Mouse (Mus musculus) skeletal muscle tissue, adult 2 months (tissue): ENCODE data around the gene Gas7.

Source experiments
- DNase-seq: peaks from one replicate; pipeline ENCODE4 v3.0.0-alpha.2; 2012; ENCODE audit warnings: low read depth, low spot score

Gas7 gene

DNA sequence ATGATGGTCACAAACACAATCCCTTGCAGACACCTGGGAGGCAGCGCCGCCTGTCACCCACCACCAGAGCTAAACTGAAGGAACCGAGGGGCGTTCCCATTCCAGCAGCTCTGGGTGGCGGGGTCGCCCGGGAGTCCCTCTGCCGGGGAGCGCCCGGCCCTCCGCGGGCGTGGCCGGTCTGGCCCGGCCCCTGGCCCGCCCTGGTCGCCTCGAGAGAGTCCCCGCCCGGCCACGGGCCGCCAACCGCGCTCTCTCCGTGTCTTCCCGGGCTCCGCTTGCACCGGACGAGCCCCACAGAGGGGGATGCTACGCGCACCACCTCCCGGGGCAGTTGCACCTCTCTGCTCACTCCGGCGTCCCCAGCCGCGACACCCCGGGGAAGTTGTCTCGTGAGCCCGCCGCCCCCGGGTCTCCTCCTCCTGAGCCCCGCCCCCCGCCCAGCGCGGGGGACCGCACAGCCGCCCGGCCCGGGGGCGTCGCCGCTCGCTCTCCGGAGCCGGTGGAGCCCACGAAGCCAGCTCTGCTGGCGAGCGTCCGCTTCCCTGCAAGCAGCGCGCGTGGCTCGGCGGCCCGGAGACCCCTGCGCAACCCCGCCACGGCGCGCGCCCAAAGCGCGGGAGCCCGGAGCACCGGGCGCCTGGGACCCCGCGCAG lies at the start of gene Gas7:
TSS of gene Gas7 (plus strand) at position 564 of the 653 bp plus-strand sequence.
- DNase-seq, result no peak

DNA sequence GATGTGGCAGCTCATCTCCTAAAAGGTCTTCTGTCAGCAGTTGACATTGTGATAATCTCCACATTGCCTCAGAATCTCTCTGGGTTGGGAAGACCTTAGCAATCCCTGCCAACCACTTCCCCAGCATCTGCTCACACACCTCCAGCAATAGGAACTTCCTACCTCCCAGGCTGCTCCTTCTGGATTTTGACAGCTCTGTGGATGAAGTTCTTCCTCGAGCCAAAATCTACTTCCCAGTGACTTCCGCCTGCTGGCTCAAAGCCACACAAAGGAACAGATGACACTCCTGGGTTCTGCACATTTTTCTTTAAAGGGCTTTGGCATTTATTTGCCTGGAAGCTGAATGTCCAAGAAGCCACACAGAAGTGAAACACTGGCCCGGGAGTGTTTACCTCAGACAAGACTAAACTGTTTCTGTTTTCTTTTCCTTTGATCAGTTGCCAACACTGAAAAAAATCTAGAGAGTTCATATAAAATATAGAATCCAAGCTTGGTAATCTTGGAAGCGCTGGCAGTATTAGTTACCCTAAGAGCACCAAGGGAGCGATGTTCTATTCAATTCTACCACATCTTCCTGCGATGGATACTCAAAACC lies 40.8 kb upstream of the Gas7 start:
- no peak for DNase-seq

DNA sequence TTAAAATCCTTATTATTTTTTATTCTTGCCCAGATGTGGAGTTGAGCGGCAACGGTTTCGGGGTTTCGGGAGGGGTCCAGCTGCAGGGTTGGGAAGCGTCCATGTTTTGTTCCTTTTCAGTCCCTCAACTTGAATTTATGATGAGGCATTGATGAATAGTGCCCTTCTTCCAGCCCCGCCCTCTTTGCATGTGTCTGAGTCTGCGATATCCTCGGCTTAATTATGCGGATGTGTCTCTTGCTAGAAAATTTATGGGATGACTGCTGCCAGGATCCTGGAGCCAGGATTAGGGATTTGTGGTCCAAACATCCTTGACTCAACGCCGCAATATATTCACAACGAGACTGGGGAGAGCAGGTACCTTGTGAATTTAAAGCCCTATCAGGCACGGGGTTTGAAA lies 31.7 kb upstream of the Gas7 start:
- no peak for DNase-seq

DNA sequence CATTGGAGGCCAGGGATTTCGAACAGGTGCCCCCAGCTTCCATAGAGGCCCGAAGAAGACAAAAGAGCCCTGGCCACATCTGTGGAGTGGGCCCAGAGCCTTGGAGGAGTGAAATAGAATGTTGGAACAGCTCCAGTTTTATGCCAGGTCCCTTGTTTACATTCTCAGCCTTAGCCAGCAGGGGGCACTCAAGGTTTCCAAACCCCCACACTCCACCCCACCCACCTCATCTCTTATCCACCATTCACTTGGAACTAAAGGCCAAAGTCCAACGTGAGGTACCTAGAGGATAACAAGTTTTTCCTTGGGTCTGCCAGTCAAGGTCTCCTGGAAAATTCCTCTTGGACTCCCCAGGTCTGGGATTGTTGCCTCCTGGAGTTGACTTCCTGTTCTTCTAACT lies 27.0 kb upstream of the Gas7 start:
- peak; percentile 47 for DNase-seq

DNA sequence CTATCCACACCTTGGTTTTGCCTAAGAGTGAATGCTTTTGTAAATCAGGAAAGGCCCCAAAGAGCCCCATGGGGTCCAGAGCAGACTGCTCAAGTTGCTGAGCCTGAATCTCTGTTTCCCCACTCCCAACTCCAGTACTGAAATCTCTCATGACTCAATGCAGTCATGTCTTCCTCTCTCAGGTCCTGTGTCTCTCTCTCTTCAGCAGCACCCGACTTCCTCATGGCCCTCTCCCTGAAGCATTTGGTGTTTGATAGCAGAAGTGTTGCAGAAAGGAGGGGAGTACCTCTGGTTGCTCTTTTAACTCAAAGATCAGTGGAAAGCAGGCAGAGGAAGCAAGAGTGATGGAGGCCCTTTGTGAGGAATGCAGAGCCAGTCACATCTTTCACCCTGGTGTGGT lies 25.4 kb upstream of the Gas7 start:
- no peak for DNase-seq

DNA sequence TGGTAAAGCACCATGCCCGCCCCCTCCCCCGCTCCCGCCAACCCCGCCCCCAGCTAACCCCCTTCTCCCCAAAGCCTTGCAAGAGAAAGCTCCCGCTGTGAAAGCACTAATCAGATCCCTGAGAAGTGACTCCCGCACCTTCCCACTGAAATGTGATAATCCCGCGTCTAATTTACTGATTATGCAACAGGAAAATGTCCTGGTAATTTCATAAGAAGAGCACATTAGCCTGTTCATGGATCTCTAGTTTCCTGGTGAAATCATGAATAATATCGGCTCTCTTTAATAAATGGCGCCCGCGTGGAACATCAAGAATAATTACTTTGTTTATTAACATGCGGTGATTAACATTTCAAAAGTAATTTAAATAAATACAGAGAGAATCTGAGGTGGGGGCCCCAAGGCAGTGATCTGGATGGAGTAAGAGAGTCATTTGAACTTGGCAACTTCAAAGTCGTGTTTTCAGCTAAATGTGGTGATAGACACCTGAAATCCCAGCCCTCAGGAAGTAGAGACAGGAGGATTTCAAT lies 24.1 kb upstream of the Gas7 start:
- no peak for DNase-seq

DNA sequence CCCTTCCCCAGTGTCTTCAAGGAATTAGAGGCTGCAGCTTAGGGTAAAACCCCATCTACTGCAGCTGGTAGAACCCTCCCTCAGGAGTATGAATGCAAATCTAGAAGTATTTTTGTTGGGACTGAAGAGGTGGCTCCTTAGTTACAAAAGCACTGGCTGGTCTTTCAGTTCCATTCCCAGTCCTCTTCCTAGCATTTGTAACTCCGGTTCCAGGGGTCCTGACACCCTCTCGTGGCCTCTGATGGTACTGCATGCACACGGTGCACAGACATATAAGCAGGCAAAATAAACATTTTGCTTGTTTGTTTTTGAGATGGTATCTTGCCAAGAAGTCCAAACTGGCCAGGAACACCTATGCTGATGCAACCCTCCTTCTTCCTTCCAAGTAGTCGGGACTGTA lies 23.4 kb upstream of the Gas7 start:
- DNase-seq, result no peak

DNA sequence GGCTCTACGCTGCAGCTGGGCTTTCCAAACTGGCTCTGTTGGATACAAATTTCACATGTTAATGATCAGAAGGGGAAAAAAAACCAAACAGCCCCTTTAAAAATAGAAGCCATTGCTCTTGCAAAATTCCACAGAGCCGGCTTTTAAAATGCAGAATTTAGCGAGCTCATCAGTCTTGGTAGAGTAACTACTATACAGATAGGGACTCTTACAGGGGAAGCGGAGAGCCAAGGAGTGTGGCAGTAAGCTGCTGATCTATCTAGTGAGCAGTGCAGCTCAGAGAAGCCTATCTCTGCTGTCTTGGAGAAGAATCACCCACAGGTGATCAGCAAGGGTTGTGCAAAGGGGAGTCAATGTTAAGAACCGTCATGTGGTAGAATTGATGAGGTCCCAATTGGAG lies 21.5 kb upstream of the Gas7 start:
- DNase-seq, result no peak

DNA sequence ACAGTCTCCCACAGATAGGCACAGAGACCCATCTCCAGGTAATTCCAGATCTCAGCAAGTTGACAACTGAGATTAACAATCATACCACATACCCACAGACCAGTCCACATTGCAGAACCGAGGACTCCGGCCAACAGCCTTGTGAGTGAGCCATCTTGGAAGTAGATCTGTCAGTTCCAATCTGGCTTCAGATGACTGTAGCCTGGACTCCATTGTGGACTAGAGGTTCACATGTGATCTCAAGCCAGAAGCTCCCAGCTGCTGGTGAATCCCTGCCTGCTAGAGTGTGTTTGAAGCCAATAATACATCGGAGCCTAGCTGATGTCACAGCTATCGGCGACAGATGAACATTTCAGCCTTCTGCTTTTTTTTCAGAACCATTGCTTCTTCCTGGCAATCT lies 16.5 kb upstream of the Gas7 start:
- DNase-seq, result peak; percentile 29

DNA sequence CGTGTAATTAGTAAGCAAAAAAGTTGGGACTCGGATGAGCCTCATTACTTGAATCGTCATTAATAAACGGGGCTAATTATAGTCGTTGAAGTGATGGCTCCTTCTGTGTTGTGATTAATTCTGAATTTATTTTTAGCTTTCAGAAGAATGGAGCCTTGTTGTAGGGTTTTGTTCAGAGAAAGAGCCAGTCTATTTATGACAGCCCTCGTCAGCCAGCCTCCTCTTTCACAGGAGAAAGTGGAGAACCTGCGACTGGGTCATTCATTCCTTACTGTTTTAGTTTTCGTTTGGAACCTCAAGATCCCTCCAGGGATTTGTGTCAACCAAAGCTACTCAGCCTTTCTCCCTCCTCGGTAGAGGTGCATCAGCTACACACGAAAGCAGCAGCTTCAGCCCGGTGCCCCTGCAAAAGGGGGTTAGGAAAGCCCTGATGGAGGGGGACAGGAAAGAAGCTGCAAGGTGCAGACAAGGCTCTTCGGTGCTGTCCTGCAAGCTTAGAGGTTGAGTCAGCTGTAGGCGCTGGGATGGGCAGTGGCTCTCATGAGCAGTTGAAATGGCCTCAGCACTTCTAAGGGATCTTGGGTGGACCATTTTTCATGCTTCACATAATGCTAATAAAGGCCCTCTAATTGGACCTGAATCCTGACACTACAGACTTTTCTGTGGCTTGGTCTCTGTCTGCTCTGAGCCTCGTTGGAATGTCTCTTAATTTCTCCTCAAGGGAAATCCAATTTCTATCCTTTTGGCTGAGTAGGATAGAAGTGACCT lies 10.0 kb upstream of the Gas7 start:
- DNase-seq, result no peak

DNA sequence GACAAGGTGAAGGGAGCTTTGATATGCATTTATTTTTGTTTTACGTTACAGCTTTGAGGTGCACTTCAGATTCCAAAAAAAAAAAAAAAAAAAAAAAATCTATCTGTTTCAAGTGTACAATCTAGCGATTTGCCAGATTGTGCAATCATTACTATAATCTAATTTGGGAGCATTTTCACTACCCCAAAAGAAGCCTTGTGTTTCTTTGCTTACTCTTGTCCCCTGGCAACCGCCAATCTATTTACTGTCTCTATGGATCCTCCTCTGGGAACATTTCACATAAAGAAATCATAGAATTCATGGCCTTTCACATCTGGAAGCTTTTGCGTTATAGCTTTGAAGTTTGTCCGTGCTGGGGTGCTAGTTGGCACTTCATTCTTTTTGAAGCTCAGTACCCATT lies 3.7 kb upstream of the Gas7 start:
- no peak for DNase-seq

DNA sequence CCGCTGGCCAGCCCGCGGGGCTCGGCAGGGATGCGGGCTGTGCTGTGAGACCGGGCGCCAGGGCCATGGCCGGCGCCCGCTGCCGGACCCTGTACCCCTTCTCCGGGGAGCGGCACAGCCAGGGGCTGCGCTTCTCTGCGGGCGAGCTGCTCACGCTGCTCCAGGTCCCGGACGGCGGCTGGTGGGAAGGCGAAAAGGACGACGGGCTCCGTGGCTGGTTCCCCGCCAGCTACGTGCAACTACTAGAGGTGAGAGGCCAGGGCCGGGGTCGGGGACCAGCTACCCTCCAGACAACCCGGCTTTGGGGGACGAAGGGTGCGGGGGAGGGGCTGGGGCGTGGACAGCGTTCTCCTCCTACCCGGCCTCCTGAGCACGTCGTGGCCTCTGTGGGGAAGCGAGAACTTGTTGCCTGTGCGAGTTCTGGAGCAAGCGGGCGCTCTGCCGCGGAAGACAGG lies 317 bp downstream of the Gas7 start:
- DNase-seq, result no peak

DNA sequence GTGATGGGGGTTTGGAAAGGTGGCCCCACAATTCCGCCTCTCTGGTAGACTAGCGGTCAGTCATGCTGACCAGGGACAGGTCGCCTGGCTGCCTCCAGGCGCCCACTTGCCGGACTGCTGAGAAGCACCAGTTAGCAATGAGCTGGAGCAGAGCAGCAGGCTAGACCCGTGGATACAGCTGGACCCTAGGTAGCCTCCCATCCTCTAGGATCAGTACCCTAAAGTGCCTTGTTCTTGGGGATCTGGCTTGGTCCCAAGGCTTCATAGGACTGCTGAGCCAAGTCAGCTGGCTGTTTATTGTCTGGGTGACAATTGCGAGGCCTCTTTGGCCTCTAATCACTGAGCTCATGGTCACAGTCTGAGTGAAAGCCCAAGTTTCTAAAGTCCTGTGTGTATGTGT lies 792 bp downstream of the Gas7 start:
- no peak for DNase-seq

DNA sequence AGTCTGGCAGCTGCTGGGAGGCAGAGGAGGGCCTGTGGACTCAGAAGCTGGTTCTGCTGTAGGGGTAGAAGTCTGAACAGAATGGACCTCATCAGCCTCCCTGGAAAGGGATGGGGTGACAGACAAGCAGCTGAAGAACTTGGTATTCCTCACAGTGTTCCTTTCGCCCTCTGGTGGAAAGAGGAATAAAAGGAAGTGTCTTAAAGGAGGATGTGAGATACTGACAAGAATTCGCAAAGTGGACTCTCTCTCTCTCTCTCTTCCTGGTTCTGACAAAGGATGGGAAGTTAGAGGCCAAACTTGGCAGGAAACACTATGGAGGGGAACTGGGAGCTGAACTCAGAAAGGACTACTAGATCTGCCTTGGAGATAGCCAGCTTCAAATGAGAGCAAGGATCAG lies 2.9 kb downstream of the Gas7 start:
- no peak for DNase-seq

DNA sequence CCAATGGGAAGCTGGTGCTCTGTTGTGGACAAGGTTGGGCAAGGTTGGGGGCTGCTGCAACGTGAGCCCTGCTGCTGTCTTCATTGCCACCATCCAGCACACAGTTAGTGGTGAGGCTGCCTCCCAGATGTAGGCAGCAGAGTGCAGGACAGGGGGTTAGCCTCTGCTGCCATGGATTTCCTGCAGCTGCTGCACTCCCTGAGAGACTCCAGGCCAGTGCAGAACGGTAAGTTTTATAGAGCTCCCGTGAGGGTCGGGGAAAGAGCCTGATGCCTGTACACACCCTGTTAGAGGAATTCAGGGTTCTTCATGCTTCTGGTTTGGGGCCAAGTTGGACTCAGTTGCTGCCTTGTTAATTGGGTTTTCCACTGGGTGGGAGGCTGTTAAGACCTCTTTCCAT lies 11.9 kb downstream of the Gas7 start:
- DNase-seq, result no peak

DNA sequence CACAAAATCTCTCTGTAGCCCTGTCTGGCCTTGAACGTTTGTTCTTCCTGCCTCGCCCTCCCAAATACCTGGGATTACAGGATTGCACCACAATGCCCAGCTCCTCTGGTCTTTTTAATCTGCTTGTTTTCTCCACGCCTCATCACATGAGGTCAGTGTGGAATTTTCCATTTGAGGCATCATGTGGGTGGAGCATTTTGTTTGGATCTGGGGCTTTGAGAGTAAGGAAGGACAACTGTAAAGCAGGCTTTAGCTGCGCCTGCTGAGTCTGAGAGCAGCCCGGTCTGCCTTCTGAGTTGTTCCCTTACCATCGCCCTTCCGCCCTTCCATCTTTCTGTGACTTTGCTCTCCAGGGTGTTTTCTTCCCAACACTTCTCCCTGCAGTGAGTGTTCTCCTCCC lies 13.6 kb downstream of the Gas7 start:
- peak; percentile 66 for DNase-seq

DNA sequence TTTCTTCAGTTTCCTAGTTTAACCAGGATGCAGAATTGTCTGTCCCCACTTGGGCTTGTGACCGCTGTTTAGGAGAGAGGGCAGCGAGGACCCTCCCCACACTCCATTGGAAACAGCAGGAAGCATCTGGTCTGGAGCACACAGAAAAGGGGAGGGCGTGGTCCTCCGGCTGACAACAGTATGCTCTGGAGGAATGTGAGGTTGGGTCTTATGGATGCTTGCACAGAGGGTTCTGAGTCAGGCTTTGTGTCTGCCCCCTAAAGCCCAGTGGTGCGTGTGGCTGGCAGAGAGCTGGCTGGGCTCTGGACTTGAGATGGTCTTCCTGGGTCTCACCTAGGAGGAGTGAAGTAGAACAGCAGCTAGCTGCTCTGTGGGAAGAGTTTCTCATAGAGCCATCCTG lies 19.4 kb downstream of the Gas7 start:
- no peak for DNase-seq

DNA sequence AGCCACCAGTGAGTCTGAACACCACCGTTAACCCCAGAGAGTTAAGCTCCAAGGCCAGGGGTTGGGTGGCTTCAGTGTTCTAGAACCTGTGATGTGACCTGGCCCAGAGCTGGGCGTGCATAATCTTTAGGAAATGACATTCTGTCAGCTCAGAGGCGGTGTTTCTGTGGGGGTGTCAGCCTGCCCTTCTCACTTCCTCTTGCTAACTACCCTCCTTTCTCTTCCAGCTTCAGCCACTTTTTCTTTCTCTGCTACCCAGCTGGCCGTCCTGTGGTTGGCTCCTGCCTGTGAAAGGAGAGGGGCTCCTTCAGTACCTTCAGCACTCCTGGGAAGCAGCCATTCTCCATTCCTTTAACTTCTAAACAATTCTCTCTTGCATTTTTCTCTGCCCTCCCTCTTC lies 24.3 kb downstream of the Gas7 start:
- DNase-seq, result no peak

DNA sequence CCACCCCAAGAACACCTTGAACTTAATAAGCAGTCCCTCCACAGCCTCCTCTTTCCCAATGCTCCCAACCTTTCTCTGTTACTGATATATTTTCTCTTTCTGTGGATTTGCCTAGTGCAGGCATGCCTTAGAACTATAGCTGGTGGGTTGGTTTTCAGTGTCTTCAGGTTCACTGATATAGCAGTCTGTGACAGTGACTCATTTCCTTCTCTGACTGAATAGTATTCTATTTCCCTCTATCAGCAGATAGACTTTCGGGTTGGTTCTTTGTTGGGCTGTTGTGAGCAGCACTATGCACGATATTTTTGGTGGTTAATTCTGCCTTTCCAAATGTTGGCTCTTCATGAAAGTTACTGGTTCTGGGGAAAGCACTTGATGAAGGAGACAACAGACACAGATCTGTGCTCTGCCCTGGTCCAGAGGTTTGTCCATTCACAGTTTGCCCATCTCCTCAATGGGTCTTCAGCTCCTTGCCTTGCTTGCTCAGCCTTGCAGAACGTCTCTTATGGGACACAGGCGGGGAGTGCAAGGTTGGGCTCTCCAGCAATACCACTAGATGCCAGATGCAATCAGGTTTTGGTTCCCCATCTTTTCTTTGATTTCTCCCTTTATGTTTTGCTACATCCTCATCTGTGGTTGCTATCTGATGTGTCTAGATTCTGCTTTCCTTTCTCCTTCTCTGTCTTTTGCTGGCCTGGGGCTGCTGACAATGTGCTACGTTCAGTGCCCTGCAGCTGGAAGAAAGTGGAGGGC lies 25.1 kb downstream of the Gas7 start:
- DNase-seq, result no peak

DNA sequence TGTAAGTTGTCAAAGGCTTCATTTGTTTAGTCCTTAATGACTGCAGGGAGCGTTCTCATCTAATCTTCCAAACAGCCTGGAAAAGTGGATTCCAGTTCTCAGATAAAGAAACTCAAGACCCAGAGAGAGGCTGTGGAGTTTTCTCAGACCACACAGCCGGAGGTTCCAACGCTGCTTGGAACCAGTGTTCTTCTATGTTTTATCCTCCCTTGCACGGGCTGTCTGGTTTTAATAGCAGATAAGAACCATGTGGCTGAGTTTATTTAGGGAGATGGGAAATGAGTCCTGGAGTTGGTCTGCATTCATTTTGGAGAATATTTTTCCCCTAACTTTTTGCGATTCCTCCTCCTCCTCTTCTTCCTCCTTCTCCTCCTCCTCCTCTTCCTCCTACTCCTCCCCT lies 26.5 kb downstream of the Gas7 start:
- DNase-seq, result no peak

DNA sequence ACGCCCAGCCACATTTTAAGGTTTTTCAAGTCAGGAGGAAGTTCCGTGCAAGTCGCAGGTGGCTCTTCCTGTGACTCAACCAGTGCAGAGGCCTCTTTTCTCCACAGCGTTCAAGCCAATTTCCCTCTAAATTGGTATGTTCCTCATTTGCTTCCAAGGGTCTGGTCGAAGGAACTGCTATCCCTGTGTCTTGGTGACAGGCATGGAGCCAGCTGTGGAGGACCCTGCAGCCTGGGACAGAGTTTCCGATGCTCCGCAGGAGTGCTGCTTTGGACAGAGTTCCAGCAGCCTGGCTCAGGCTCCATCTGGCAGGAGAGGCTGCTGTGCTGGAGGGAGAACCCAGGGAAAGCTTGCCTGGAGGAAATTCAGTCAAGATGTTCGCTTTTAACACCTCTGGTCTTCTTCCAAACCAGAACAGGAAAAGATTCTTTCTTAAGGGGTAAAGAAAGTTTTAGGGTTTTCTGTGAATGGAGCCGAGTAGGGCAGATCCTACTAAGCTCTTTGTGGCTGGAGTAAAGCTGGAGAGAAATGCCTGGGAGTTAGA lies 27.1 kb downstream of the Gas7 start:
- peak; percentile 44 for DNase-seq

DNA sequence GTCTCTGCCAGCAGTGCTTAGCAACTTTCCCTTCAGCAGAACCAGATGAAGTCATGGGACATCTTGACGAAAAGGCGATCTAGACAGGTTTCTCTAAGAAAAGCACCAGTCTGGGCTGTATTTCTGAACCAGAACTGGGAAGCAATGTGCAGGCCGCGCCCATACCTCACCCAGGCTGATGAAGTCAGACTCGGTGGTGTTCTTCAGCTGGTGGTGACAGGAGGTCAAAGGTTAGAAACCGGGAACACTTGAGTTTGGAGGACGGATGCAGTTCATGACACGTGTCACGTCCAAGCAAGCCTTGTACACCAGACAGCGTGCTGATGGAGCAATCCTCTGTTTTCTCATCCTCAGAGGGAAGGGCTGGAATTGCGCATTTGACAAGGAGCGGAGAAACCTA lies 32.9 kb downstream of the Gas7 start:
- no peak for DNase-seq
